Mouse (Mus musculus) liver, adult 2 months (tissue): ENCODE results near the gene Egln1. TPM values are rescaled to one million over a fixed set of nuclear protein-coding genes. Genes with fewer than 3 reads are reported as not detected.

Source experiments
- DNase-seq: peaks from one replicate; pipeline ENCODE4 v3.0.0-alpha.2; 2011; ENCODE audit warnings: low read depth, low spot score; ENCODE audit errors: extremely low read depth
- H3K27ac ChIP-seq: fragments of 200-500 bp; replicated peaks from 2 replicates; pipeline ENCODE4 v1.5.1; 2012; ENCODE audit warnings: low read depth, mild to moderate bottlenecking, control low read depth, inconsistent platforms, low read length; ENCODE audit not compliant: insufficient read depth
- H3K27me3 ChIP-seq: fragments of 200-500 bp; 2 replicates; pipeline ENCODE4 v1.6.1; 2012; ENCODE audit warnings: mild to moderate bottlenecking, moderate library complexity, low read length, inconsistent platforms; ENCODE audit not compliant: control insufficient read depth, insufficient read depth
- H3K36me3 ChIP-seq: fragments of 200-500 bp; 2 replicates; pipeline ENCODE4 v1.6.1; 2012; ENCODE audit warnings: low read length, inconsistent platforms; ENCODE audit not compliant: control insufficient read depth, insufficient read depth
- H3K4me1 ChIP-seq: fragments of 200-500 bp; 2 replicates; pipeline ENCODE4 v1.6.1; 2011; ENCODE audit warnings: low read length; ENCODE audit not compliant: control insufficient read depth, insufficient read depth
- H3K4me3 ChIP-seq: fragments of 200-500 bp; 2 replicates; pipeline ENCODE4 v1.5.1; 2011; ENCODE audit warnings: low read depth, mild to moderate bottlenecking, control low read depth, low read length, moderate library complexity; ENCODE audit not compliant: insufficient read depth
- H3K79me2 ChIP-seq: fragments of 200-500 bp; 2 replicates; pipeline ENCODE4 v1.6.1; 2012; ENCODE audit warnings: inconsistent platforms, mild to moderate bottlenecking, low read length, moderate library complexity; ENCODE audit not compliant: control insufficient read depth, insufficient read depth
- H3K9ac ChIP-seq: fragments of 200-500 bp; 2 replicates; pipeline ENCODE4 v1.6.1; 2012; ENCODE audit warnings: low read depth, mild to moderate bottlenecking, control low read depth, inconsistent platforms, low read length
- CTCF ChIP-seq: fragments of 200-500 bp; IDR thresholded peaks from 2 replicates; pipeline ENCODE4 v1.5.1; 2011; ENCODE audit warnings: low read depth, low read length, control low read depth
- POLR2A ChIP-seq: fragments of 200-500 bp; IDR thresholded peaks from 2 replicates; pipeline ENCODE4 v1.6.1; 2011; ENCODE audit warnings: low read length, control low read depth; ENCODE audit not compliant: insufficient read depth; ENCODE audit errors: extremely low read depth
- whole genome bisulfite sequencing: fragments of 180-500 bp; shearing (Covaris S2); methylation state at CpG from one replicate; pipeline ENCODE4 v1.1.7; 2018; 5-methylcytosine and 5-hydroxymethylcytosine counted together
- polyA plus RNA-seq: library from polyadenylated mRNA; depleted of rRNA; stranded (reverse); fragments of >200 nt; gene quantifications from 2 replicates; pipeline ENCODE4 v1.2.3, GENCODE M21; 2012
- total RNA-seq: library from RNA; depleted of rRNA; stranded (reverse); fragments of >200 nt; gene quantifications from 2 replicates; pipeline ENCODE4 v1.2.3, GENCODE M21; 2014

Egln1 gene
- total and polyA plus RNA-seq, 2 experiments, result 11.2 to 12.1 TPM

DNA sequence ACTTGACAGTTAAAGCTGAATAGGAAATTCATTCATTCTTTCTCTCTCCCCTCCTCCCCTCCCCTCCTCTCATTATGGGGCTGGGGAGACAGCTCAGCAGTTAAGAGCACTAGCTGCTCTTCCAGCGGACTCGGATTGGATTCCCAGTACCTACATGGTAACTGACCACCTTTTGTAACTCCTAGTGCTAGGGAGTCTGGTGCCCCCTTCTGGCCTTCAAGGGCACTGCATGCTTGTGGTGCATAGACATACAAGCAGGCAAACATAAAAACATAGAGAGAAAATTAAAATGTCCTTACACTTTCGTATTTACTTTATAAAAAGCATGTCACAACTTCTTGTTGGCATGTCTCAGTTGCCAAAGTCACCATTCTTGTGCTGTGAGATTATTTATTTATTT is 30.9 kb upstream of the Egln1 start:
- Histone ChIP-seq H3K4me1 (no peaks in the 10 kb centered on the region), H3K36me3 (no peaks in the 10 kb centered on the region), H3K79me2 (no peaks in the 10 kb centered on the region), H3K9ac (no peak overlapping the region), H3K27me3 (no peaks in the 10 kb centered on the region), H3K27ac (no peak overlapping the region), H3K4me3 (no peak overlapping the region)
- TF ChIP-seq CTCF, result peak; percentile 31; the same call in 1 of the 2 replicates
- no peak for TF ChIP-seq POLR2A
- DNase-seq, result no peak
- 96% methylated on average over 3 of the region's 3 CpGs for WGBS

- no peak overlapping the region for H3K4me3 ChIP-seq
- WGBS, result 87% methylated on average over 7 of the region's 7 CpGs
These were observed 28.9 kb upstream of the Egln1 start for GRCm38 (mm10) chr8:124978026-124978425.

GRCm38 (mm10) chr8:124976211-124976610 is 27.1 kb upstream of the Egln1 start:
- H3K4me1 ChIP-seq, result no peaks in the 10 kb centered on the region; the same call in 1 of the 2 replicates
- H3K79me2 ChIP-seq, result no peaks in the 10 kb centered on the region
- H3K27ac ChIP-seq, result no peak overlapping the region
- no peak overlapping the region for H3K4me3 ChIP-seq
- TF ChIP-seq POLR2A, result no peak
- no peak for TF ChIP-seq CTCF
- 91% methylated on average over 6 of the region's 6 CpGs for WGBS
- DNase-seq, result no peak
- no peaks in the 10 kb centered on the region for H3K27me3 ChIP-seq
- no peaks in the 10 kb centered on the region for H3K36me3 ChIP-seq
- no peak overlapping the region for H3K9ac ChIP-seq

More at GRCm38 (mm10) chr8:124978026-124978425, 28.9 kb upstream of the Egln1 start:
- Histone ChIP-seq H3K27me3 (no peaks in the 10 kb centered on the region), H3K27ac (no peak overlapping the region), H3K79me2 (no peaks in the 10 kb centered on the region), H3K4me1 (no peaks in the 10 kb centered on the region; the same call in 1 of the 2 replicates), H3K36me3 (no peaks in the 10 kb centered on the region), H3K9ac (no peak overlapping the region)
- no peak for DNase-seq
- TF ChIP-seq CTCF (no peak), POLR2A (no peak)

- no peak overlapping the region for H3K4me3 ChIP-seq
- WGBS, result 73% methylated on average over 4 of the region's 4 CpGs
- no peak for DNase-seq
- TF ChIP-seq POLR2A (no peak), CTCF (no peak)
- no peaks in the 10 kb centered on the region for H3K79me2 ChIP-seq
- H3K27me3 ChIP-seq, result no peaks in the 10 kb centered on the region
- no peaks in the 10 kb centered on the region; the same call in 1 of the 2 replicates for H3K4me1 ChIP-seq
- H3K36me3 ChIP-seq, result no peaks in the 10 kb centered on the region
- H3K27ac ChIP-seq, result no peak overlapping the region
- no peak overlapping the region for H3K9ac ChIP-seq
These were observed 25.1 kb upstream of the Egln1 start for GRCm38 (mm10) chr8:124974254-124974653.

GRCm38 (mm10) chr8:124973221-124973620 is 24.1 kb upstream of the Egln1 start:
- WGBS, result 43% methylated on average over 8 of the region's 8 CpGs
- Histone ChIP-seq H3K4me1 (no peaks in the 10 kb centered on the region; the same call in 1 of the 2 replicates), H3K27ac (no peak overlapping the region), H3K79me2 (no peaks in the 10 kb centered on the region), H3K4me3 (no peak overlapping the region), H3K27me3 (no peaks in the 10 kb centered on the region), H3K36me3 (no peaks in the 10 kb centered on the region), H3K9ac (no peak overlapping the region)
- TF ChIP-seq POLR2A, result no peak
- no peak for TF ChIP-seq CTCF
- DNase-seq, result peak; percentile 81

- no peaks in the 10 kb centered on the region; the same call in 1 of the 2 replicates for H3K4me1 ChIP-seq
- no peak for DNase-seq
- no peaks in the 10 kb centered on the region for H3K27me3 ChIP-seq
- no peak overlapping the region for H3K9ac ChIP-seq
- H3K36me3 ChIP-seq, result no peaks in the 10 kb centered on the region
- H3K27ac ChIP-seq, result no peak overlapping the region
- no peaks in the 10 kb centered on the region for H3K79me2 ChIP-seq
- WGBS, result 84% methylated on average over 6 of the region's 6 CpGs
- TF ChIP-seq POLR2A, result no peak
- TF ChIP-seq CTCF, result no peak
- H3K4me3 ChIP-seq, result no peak overlapping the region
These were observed 21.3 kb upstream of the Egln1 start for GRCm38 (mm10) chr8:124970312-124970933.
